Mouse (Mus musculus) liver (tissue): Measurements from ENCODE around the gene Nek6.

Source experiments
- DNase-seq: peaks from one replicate; pipeline ENCODE4 v3.0.0-alpha.2; 2020; ENCODE audit warnings: mixed read lengths

Gene Nek6

GRCm38 (mm10) chr2:38623821-38624590, 112.6 kb downstream of the Nek6 start:
- DNase-seq: no peak

GRCm38 (mm10) chr2:38628801-38629200, 117.4 kb downstream of the Nek6 start:
- no peak for DNase-seq

GRCm38 (mm10) chr2:38629451-38629850, 118.0 kb downstream of the Nek6 start:
- DNase-seq: no peak

- no peak for DNase-seq
Measured at GRCm38 (mm10) chr2:38630574-38630973, 119.1 kb downstream of the Nek6 start.

- no peak for DNase-seq
Measured at GRCm38 (mm10) chr2:38637716-38638267, 126.3 kb downstream of the Nek6 start.

GRCm38 (mm10) chr2:38641761-38642160, 130.3 kb downstream of the Nek6 start:
- DNase-seq: no peak

GRCm38 (mm10) chr2:38643625-38644427, 132.4 kb downstream of the Nek6 start, which contains the start of gene Psmb7:
TSS of gene Psmb7 (minus strand) at chr2:38644087.
- DNase-seq: peak; percentile 93
